9 mouse cellular contexts compared by ENCODE assay signal in genomic region chr1:90906357-90906756, GRCm38 (mm10). TPM values are rescaled to one million over a fixed set of nuclear protein-coding genes. Genes with fewer than 3 reads are reported as not detected.
A peak's percentile ranks its signal among the peaks of the same experiment; 100 is the strongest.
DNase-seq lines count a peak whose midpoint lies in the region; ATAC-seq lines count a peak whose summit lies in the region.
"Had no signal": no experiment of that assay in that cellular context is flagged by ENCODE, and none has a peak within 500 bp of the region (broad histone marks: within the 10 kb centered on the region; RNA-seq: fewer than 3 reads in every experiment).

No protein-coding gene starts in this region.

- H3K4me2 ChIP-seq in heart, embryonic 12.5 days: no peak overlapping the region
- H3K4me2 ChIP-seq: limb, embryonic 13.5 days had no signal

- H3K27ac ChIP-seq in heart, embryonic 12.5 days (ENCODE audit: poor library complexity, severe bottlenecking): no peak overlapping the region
- H3K27ac ChIP-seq in embryonic facial prominence, embryonic 10.5 days (replicated peaks): no peak overlapping the region
- H3K27ac ChIP-seq: limb, embryonic 13.5 days had no signal

- 5% methylated on average over 2 of the region's 2 CpGs for WGBS in heart, embryonic 12.5 days
- whole genome bisulfite sequencing in embryonic facial prominence, embryonic 10.5 days: 5% methylated on average over 2 of the region's 2 CpGs

- peaks cover 24% of the 10 kb centered on the region for H3K27me3 ChIP-seq in heart, embryonic 12.5 days (replicated peaks)
- peaks cover 17% of the 10 kb centered on the region; the same call in 1 of the 2 replicates for H3K27me3 ChIP-seq in embryonic facial prominence, embryonic 10.5 days (replicated peaks; ENCODE audit: low read depth, poor library complexity, severe bottlenecking)

- no peak overlapping the region for H3K4me3 ChIP-seq in heart, embryonic 12.5 days
- H3K4me3 ChIP-seq in embryonic facial prominence, embryonic 10.5 days: no peak overlapping the region
- H3K4me3 ChIP-seq: limb, embryonic 13.5 days had no signal

- H3K9ac ChIP-seq in heart, embryonic 12.5 days: no peak overlapping the region
- H3K9ac ChIP-seq: limb, embryonic 13.5 days had no signal

- no peaks in the 10 kb centered on the region for H3K36me3 ChIP-seq in heart, embryonic 12.5 days
- no peaks in the 10 kb centered on the region for H3K36me3 ChIP-seq in embryonic facial prominence, embryonic 10.5 days (replicated peaks)
- H3K36me3 ChIP-seq: limb, embryonic 13.5 days had no signal

- H3K9me3 ChIP-seq in heart, embryonic 12.5 days (replicated peaks): no peaks in the 10 kb centered on the region
- no peaks in the 10 kb centered on the region for H3K9me3 ChIP-seq in embryonic facial prominence, embryonic 10.5 days
- H3K9me3 ChIP-seq: limb, embryonic 13.5 days had no signal

- ATAC-seq in heart, embryonic 12.5 days (ENCODE audit: insufficient number of reproducible peaks, low FRiP score): no peak
- ATAC-seq in inflammation-experienced regulatory T-cells, adult 6 months: no peak

- peaks cover 21% of the 10 kb centered on the region for H3K4me1 ChIP-seq in heart, embryonic 12.5 days (replicated peaks)
- H3K4me1 ChIP-seq in embryonic facial prominence, embryonic 10.5 days: peaks cover 22% of the 10 kb centered on the region

- peak; percentile 48 for DNase-seq in heart, adult 8-10 months (ENCODE audit: low spot score)
- DNase-seq in 416B (ENCODE audit: low read depth): peak; percentile 56
- DNase-seq in adrenal gland, postnatal 10 days: peak; percentile 71
- peak; percentile 59 for DNase-seq in embryonic facial prominence, embryonic 10.5 days (ENCODE audit: low spot score)
- peak; percentile 70 for DNase-seq in kidney, postnatal 14 days
- DNase-seq in lung, postnatal 36 days: peak; percentile 79

RNA-seq across cellular contexts. Expression of gene Mlph, which starts 8.5 kb away (rescaled TPM):
- total RNA-seq in heart, adult 8-10 months (2022): 1 to 10 TPM in 2 of 4 experiments, under 1 TPM in 2; 0.75 to 1.5 (median 1.1) TPM
- 0.31 and 0.35 TPM in 2 replicates for polyA plus RNA-seq in heart, embryonic 12.5 days (2016; fragmentation: Nextera tagmentation; extraction: Ambion mirVana)
- total RNA-seq in adrenal gland, postnatal 10 days (2021): 1 to 10 TPM; 1.6 to 1.9 TPM
- polyA plus RNA-seq in embryonic facial prominence, embryonic 10.5 days (2016; fragmentation: Nextera tagmentation; extraction: Ambion mirVana): 0.06 and 0.14 TPM in 2 replicates
- not detected for polyA plus RNA-seq in inflammation-experienced regulatory T-cells, adult 6 months (2017; shearing (Covaris generic))

RNA-seq across cellular contexts. Expression of gene Prlh, which starts 46.6 kb away (rescaled TPM):
- total RNA-seq in heart, adult 8-10 months (2022): not detected
- not detected in 2 replicates for polyA plus RNA-seq in heart, embryonic 12.5 days (2016; fragmentation: Nextera tagmentation; extraction: Ambion mirVana)
- not detected for total RNA-seq in adrenal gland, postnatal 10 days (2021)
- polyA plus RNA-seq in embryonic facial prominence, embryonic 10.5 days (2016; fragmentation: Nextera tagmentation; extraction: Ambion mirVana): not detected in 2 replicates
- not detected for polyA plus RNA-seq in inflammation-experienced regulatory T-cells, adult 6 months (2017; shearing (Covaris generic))
- polyA plus RNA-seq: limb, embryonic 13.5 days had no signal
